ENCODE assay signal across 26 mouse cellular contexts in genomic region chr1:74385064-74385463, GRCm38 (mm10). TPM values are rescaled to one million over a fixed set of nuclear protein-coding genes. Genes with fewer than 3 reads are reported as not detected.
DNase-seq lines count a peak whose midpoint lies in the region; ATAC-seq and TF ChIP-seq lines count a peak whose summit lies in the region.
"Had no signal": no experiment of that assay in that cellular context is flagged by ENCODE, and none has a peak within 500 bp of the region (broad histone marks: within the 10 kb centered on the region; RNA-seq: fewer than 3 reads in every experiment).

No protein-coding gene starts in this region.

- H3K9ac ChIP-seq in limb, embryonic 12.5 days (replicated peaks): no peak overlapping the region
- H3K9ac ChIP-seq: forebrain, embryonic 13.5 days; heart, embryonic 15.5 days; hindbrain, embryonic 13.5 days; intestine, embryonic 15.5 days had no signal

- H3K9me3 ChIP-seq in E14TG2a.4 (ENCODE audit: low read length): no peaks in the 10 kb centered on the region
- no peaks in the 10 kb centered on the region for H3K9me3 ChIP-seq in embryonic facial prominence, embryonic 10.5 days
- no peaks in the 10 kb centered on the region for H3K9me3 ChIP-seq in limb, embryonic 12.5 days
- H3K9me3 ChIP-seq: forebrain, embryonic 10.5 days; forebrain, embryonic 13.5 days; heart, embryonic 15.5 days; hindbrain, embryonic 10.5 days; hindbrain, embryonic 13.5 days; intestine, embryonic 15.5 days had no signal

- DNase-seq in cerebellum, adult 9-11 months: peak; percentile 49
- DNase-seq in cerebellum, adult 18-20 months: no peak
- no peak for DNase-seq in embryonic facial prominence, embryonic 10.5 days (ENCODE audit: low spot score)
- no peak for DNase-seq in embryo, embryonic 11 days
- DNase-seq: adrenal gland, postnatal 10 days; adrenal gland, postnatal 36 days; cerebellum, postnatal 10 days; gastrocnemius, postnatal 10 days; gastrocnemius, postnatal 36 days; heart, postnatal 10 days; heart, postnatal 36 days; kidney, adult 11 months had no signal

- H3K27ac ChIP-seq in embryonic facial prominence, embryonic 10.5 days (replicated peaks): peak overlapping the region; percentile 12; the same call in 1 of the 2 replicates
- H3K27ac ChIP-seq in limb, embryonic 12.5 days: 0 out of 2 replicates have a peak overlapping the region, but pooled peaks have one; percentile 4
- H3K27ac ChIP-seq: forebrain, embryonic 10.5 days; forebrain, embryonic 13.5 days; heart, embryonic 15.5 days; hindbrain, embryonic 10.5 days; hindbrain, embryonic 13.5 days; intestine, embryonic 15.5 days had no signal

- peaks cover 38% of the 10 kb centered on the region for H3K27me3 ChIP-seq in E14TG2a.4 (ENCODE audit: insufficient read depth, low read length)
- peaks cover 20% of the 10 kb centered on the region for H3K27me3 ChIP-seq in embryonic facial prominence, embryonic 10.5 days (replicated peaks; ENCODE audit: low read depth, poor library complexity, severe bottlenecking)
- no peaks in the 10 kb centered on the region for H3K27me3 ChIP-seq in limb, embryonic 12.5 days
- H3K27me3 ChIP-seq: heart, embryonic 15.5 days; intestine, embryonic 15.5 days; Patski had no signal

- no peak for ATAC-seq in limb, embryonic 12.5 days (ENCODE audit: insufficient number of reproducible peaks, insufficient read depth, low FRiP score, low TSS enrichment, low read depth)
- ATAC-seq: CD4-positive, CD25-positive, alpha-beta regulatory T cell, adult 4 months; forebrain, embryonic 13.5 days; forebrain, embryonic 16.5 days; hindbrain, embryonic 16.5 days; intestine, embryonic 15.5 days; Patski had no signal

- no peak overlapping the region for H3K4me2 ChIP-seq in limb, embryonic 12.5 days
- H3K4me2 ChIP-seq: forebrain, embryonic 13.5 days; heart, embryonic 11.5 days; heart, embryonic 15.5 days; hindbrain, embryonic 13.5 days; intestine, embryonic 15.5 days had no signal

- peak overlapping the region; percentile 29; the same call in 1 of the 2 replicates for H3K4me3 ChIP-seq in E14TG2a.4 (replicated peaks; ENCODE audit: low read length)
- H3K4me3 ChIP-seq in embryonic facial prominence, embryonic 10.5 days: 0 out of 2 replicates have a peak overlapping the region, but pooled peaks have one; percentile 18
- no peak overlapping the region for H3K4me3 ChIP-seq in limb, embryonic 12.5 days (replicated peaks)
- H3K4me3 ChIP-seq: forebrain, embryonic 10.5 days; forebrain, embryonic 13.5 days; heart, embryonic 15.5 days; hindbrain, embryonic 10.5 days; hindbrain, embryonic 13.5 days; intestine, embryonic 15.5 days had no signal

- 93% methylated on average over 10 of the region's 10 CpGs for WGBS in embryonic facial prominence, embryonic 10.5 days
- WGBS in limb, embryonic 12.5 days: 91% methylated on average over 10 of the region's 10 CpGs

- peaks cover 84% of the 10 kb centered on the region for H3K4me1 ChIP-seq in E14TG2a.4 (replicated peaks; ENCODE audit: low read depth, low read length)
- H3K4me1 ChIP-seq in embryonic facial prominence, embryonic 10.5 days: peaks cover 27% of the 10 kb centered on the region
- H3K4me1 ChIP-seq in limb, embryonic 12.5 days (replicated peaks): peaks cover 19% of the 10 kb centered on the region

- H3K36me3 ChIP-seq in E14TG2a.4 (ENCODE audit: insufficient read depth, low read length): no peaks in the 10 kb centered on the region
- no peaks in the 10 kb centered on the region for H3K36me3 ChIP-seq in embryonic facial prominence, embryonic 10.5 days (replicated peaks)
- no peaks in the 10 kb centered on the region for H3K36me3 ChIP-seq in limb, embryonic 12.5 days
- H3K36me3 ChIP-seq: forebrain, embryonic 10.5 days; heart, embryonic 15.5 days; hindbrain, embryonic 10.5 days; hindbrain, embryonic 13.5 days; intestine, embryonic 15.5 days had no signal

- no peak for TF ChIP-seq CTCF in E14TG2a.4 (conservative IDR thresholded peaks at IDR 0.05; ENCODE audit: low read length)

RNA-seq across cellular contexts. Expression of gene Ctdsp1, which starts 6.2 kb away (rescaled TPM):
- 42.2 and 49.0 TPM in 2 replicates for polyA plus RNA-seq in embryonic facial prominence, embryonic 10.5 days (2016; fragmentation: Nextera tagmentation; extraction: Ambion mirVana)
- 75.3 and 78.5 TPM in 2 replicates for polyA plus RNA-seq in limb, embryonic 12.5 days (2016; fragmentation: Nextera tagmentation; extraction: Ambion mirVana)

RNA-seq across cellular contexts. Expression of gene Slc11a1, which starts 10.1 kb away (rescaled TPM):
- 1.7 and 2.1 TPM in 2 replicates for polyA plus RNA-seq in embryonic facial prominence, embryonic 10.5 days (2016; fragmentation: Nextera tagmentation; extraction: Ambion mirVana)
- 0.85 and 2.2 TPM in 2 replicates for polyA plus RNA-seq in limb, embryonic 12.5 days (2016; fragmentation: Nextera tagmentation; extraction: Ambion mirVana)

RNA-seq across cellular contexts. Expression of gene Catip, which starts 23.2 kb away (rescaled TPM):
- polyA plus RNA-seq in embryonic facial prominence, embryonic 10.5 days (2016; fragmentation: Nextera tagmentation; extraction: Ambion mirVana): 0.22 and 0.28 TPM in 2 replicates
- polyA plus RNA-seq in limb, embryonic 12.5 days (2016; fragmentation: Nextera tagmentation; extraction: Ambion mirVana): 1.5 and 1.6 TPM in 2 replicates
- polyA plus RNA-seq: C2C12 had no signal

RNA-seq across cellular contexts. Expression of gene Vil1, which starts 24.1 kb away (rescaled TPM):
- 0.26 and 0.37 TPM in 2 replicates for polyA plus RNA-seq in embryonic facial prominence, embryonic 10.5 days (2016; fragmentation: Nextera tagmentation; extraction: Ambion mirVana)
- polyA plus RNA-seq in limb, embryonic 12.5 days (2016; fragmentation: Nextera tagmentation; extraction: Ambion mirVana): 0.19 TPM in 2 replicates
